Mouse (Mus musculus): ENCODE results near the gene Pde6d.

DNA sequence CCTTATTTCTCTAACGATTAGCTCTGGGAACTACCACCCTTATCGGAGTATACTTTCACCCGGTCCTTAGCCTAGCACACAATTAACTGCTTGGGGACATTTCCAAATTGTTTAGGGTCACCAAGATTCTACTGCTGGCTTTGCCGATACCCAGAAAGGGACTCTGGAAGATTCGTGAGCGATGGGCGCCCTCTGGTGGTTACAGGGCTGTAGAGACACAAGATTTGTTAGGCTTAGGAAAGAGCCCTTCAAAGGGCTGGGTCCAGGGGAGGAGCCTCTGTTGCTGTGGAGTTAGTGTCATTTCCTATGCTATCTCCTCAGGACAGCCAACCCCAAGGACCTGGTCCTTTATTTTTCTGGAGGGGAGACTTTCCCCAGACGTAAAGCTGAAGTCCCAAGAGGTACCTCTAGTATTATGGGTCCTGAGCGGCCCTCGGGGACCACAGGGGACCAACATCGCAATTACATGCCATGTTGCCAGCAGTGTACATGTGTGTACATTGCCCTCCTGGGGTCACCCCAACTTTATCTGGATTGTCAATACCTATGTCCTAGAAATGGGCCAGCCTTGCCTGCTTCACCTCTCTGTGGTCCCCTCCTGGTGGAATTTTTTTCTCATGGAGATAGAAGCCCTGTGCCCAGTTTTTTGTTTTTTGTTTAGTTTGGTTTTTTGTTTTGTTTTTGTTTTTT is 49.9 kb downstream of the Pde6d start:
- no peak for TF ChIP-seq GATA1 (IDR thresholded peaks at IDR 0.05; ENCODE audit: low read length)
- TF ChIP-seq TAL1 (IDR thresholded peaks at IDR 0.05; ENCODE audit: low read length) = no peak

All from erythroblast, embryonic 14.5 days (primary cell).